Mouse (Mus musculus) C3H10T1/2 (cell line): ENCODE measurements around the gene Ubap2l. TPM values are rescaled to one million over a fixed set of nuclear protein-coding genes. Genes with fewer than 3 reads are reported as not detected.

Experiments
- polyA plus RNA-seq, 2 experiments: library from polyadenylated mRNA; unstranded; fragments of >200 nt; fragmentation: generic; extraction: Trizol; gene quantifications; one replicate each; pipeline ENCODE4 v1.2.1; 2012; ENCODE audit warnings: missing spikeins in 2 of 2

The Ubap2l gene
- 10 to 100 TPM; 33.7 to 88.6 TPM for polyA plus RNA-seq

GRCm38 (mm10) chr3:90052351-90053241, at the start of gene Ubap2l:
Gene Ubap2l (minus strand): TSS chr3:90052628.

GRCm38 (mm10) chr3:90072294-90072693, 19.9 kb upstream of the Ubap2l start, which contains the start of gene Tpm3:
Gene Tpm3 (plus strand): TSS chr3:90072649.

GRCm38 (mm10) chr3:90051441-90052350, 732 bp downstream of the Ubap2l start, which contains the start of gene 4933434E20Rik:
Gene 4933434E20Rik (plus strand): TSS chr3:90051636.

GRCm38 (mm10) chr3:89998612-89999054, 53.8 kb downstream of the Ubap2l start, which contains the start of gene Hax1:
Gene Hax1 (minus strand): TSS chr3:89998780.

GRCm38 (mm10) chr3:89963221-89963763, 89.1 kb downstream of the Ubap2l start, which contains the start of gene Atp8b2:
Gene Atp8b2 (minus strand): TSS chr3:89963508.

Other genes with a start within 250 kb of the Ubap2l start
- gene She, start 221.3 kb downstream of the Ubap2l start, polyA plus RNA-seq: not detected
- gene Il6ra, start 139.4 kb downstream of the Ubap2l start, polyA plus RNA-seq: 1 to 10 TPM in 1 of 2 experiments, under 1 TPM in 1; 0.46 to 1.2 TPM
- gene Atp8b2, start 89.1 kb downstream of the Ubap2l start, polyA plus RNA-seq: 10 to 100 TPM in 1 of 2 experiments, 1 to 10 TPM in 1; 5.9 to 28.1 TPM
- 100 to 1,000 TPM; 159 to 178 TPM for gene Hax1, start 53.8 kb downstream of the Ubap2l start, polyA plus RNA-seq
- gene 4933434E20Rik, start 992 bp downstream of the Ubap2l start, polyA plus RNA-seq: 10 to 100 TPM; 11.8 to 48.9 TPM
- 100 to 1,000 TPM; 187 to 204 TPM for gene Tpm3, start 20.0 kb upstream of the Ubap2l start, polyA plus RNA-seq
- under 1 TPM; 0.05 to 0.50 TPM for gene Nup210l, start 51.5 kb upstream of the Ubap2l start, polyA plus RNA-seq
- gene Rps27, start 161.0 kb upstream of the Ubap2l start, polyA plus RNA-seq: 1,000 to 10,000 TPM; 5,397 to 7,090 TPM
- 10 to 100 TPM; 25.0 to 88.0 TPM for gene Rab13, start 161.1 kb upstream of the Ubap2l start, polyA plus RNA-seq
- gene Jtb, start 179.0 kb upstream of the Ubap2l start, polyA plus RNA-seq: 10 to 100 TPM in 1 of 2 experiments, 1 to 10 TPM in 1; 6.0 to 35.8 TPM
- gene Creb3l4, start 190.9 kb upstream of the Ubap2l start, polyA plus RNA-seq: under 1 TPM; 0.07 to 0.68 TPM
- gene Slc39a1, start 195.5 kb upstream of the Ubap2l start, polyA plus RNA-seq: 100 to 1,000 TPM in 1 of 2 experiments, 10 to 100 TPM in 1; 46.6 to 150 TPM
- 10 to 100 TPM; 13.0 to 32.8 TPM for gene Crtc2, start 201.5 kb upstream of the Ubap2l start, polyA plus RNA-seq
- 1 to 10 TPM in 1 of 2 experiments, under 1 TPM in 1; 0.66 to 4.7 TPM for gene Dennd4b, start 212.6 kb upstream of the Ubap2l start, polyA plus RNA-seq
- 1 to 10 TPM; 1.5 to 9.9 TPM for gene Gatad2b, start 240.6 kb upstream of the Ubap2l start, polyA plus RNA-seq